Mouse (Mus musculus) MEL (cell line): ENCODE results near the gene Med14. TPM values are rescaled to one million over a fixed set of nuclear protein-coding genes. Genes with fewer than 3 reads are reported as not detected.

Experiments used
- DNase-seq: peaks from one replicate; pipeline ENCODE4 v3.0.0; 2011; ENCODE audit warnings: low read depth, low spot score
- H3K27ac ChIP-seq: 2 replicates; pipeline ENCODE4 v1.5.1; 2012; ENCODE audit warnings: low read depth, mild to moderate bottlenecking, control low read depth, low read length, moderate library complexity; ENCODE audit not compliant: control insufficient read depth
- H3K27me3 ChIP-seq, 2 experiments: fragments of 150-350 bp in 1 of 2; sonication (generic) in 1 of 2; 2 replicates each; pipeline ENCODE4 v1.6.1; 2012; ENCODE audit warnings: low read length in 2 of 2, mild to moderate bottlenecking in 2 of 2, improper control_type of control experiment in 1 of 2, moderate library complexity in 1 of 2; ENCODE audit not compliant: insufficient read depth in 2 of 2, control insufficient read depth in 1 of 2
- H3K36me3 ChIP-seq, 2 experiments: 2 replicates each; pipeline ENCODE4 v1.6.1; 2012 to 2014; ENCODE audit warnings: low read length in 2 of 2, improper control_type of control experiment in 1 of 2, inconsistent platforms in 1 of 2, mild to moderate bottlenecking in 1 of 2; ENCODE audit not compliant: insufficient read depth in 2 of 2, control insufficient read depth in 1 of 2
- H3K4me1 ChIP-seq, 2 experiments: fragments of 150-350 bp in 1 of 2; sonication (generic) in 1 of 2; 2 replicates each; pipeline ENCODE4 v1.6.1; 2012; ENCODE audit warnings: low read length in 2 of 2, improper control_type of control experiment in 1 of 2, mild to moderate bottlenecking in 1 of 2; ENCODE audit not compliant: insufficient read depth in 2 of 2, control insufficient read depth in 1 of 2
- H3K4me3 ChIP-seq, 2 experiments: fragments of 150-350 bp in 1 of 2; sonication (generic) in 1 of 2; 2 replicates each; pipeline ENCODE4 v1.5.1; 2012; ENCODE audit warnings: low read depth in 2 of 2, low read length in 2 of 2, mild to moderate bottlenecking in 2 of 2, moderate library complexity in 2 of 2, control low read depth in 1 of 2, improper control_type of control experiment in 1 of 2; ENCODE audit not compliant: control insufficient read depth in 1 of 2, insufficient read depth in 1 of 2
- H3K79me2 ChIP-seq: 2 replicates; pipeline ENCODE4 v1.6.1; 2012; ENCODE audit warnings: mild to moderate bottlenecking, low read length, moderate library complexity; ENCODE audit not compliant: control insufficient read depth, poor library complexity, insufficient read depth
- H3K9ac ChIP-seq: 2 replicates; pipeline ENCODE4 v1.6.1; 2012; ENCODE audit warnings: low read depth, mild to moderate bottlenecking, control low read depth, low read length, moderate library complexity; ENCODE audit not compliant: control insufficient read depth, poor library complexity, severe bottlenecking
- H3K9me3 ChIP-seq: fragments of 150-350 bp; sonication (generic); replicated peaks from 2 replicates; pipeline ENCODE4 v1.6.1; 2012; ENCODE audit warnings: mild to moderate bottlenecking, low read length, improper control_type of control experiment, moderate library complexity; ENCODE audit not compliant: insufficient read depth
- BHLHE40 ChIP-seq: IDR thresholded peaks from 2 replicates; pipeline ENCODE4 v1.6.1; 2012; ENCODE audit warnings: low read depth, mild to moderate bottlenecking, inconsistent platforms, low read length, improper control_type of control experiment, borderline replicate concordance
- CHD1 ChIP-seq: IDR thresholded peaks from 2 replicates; pipeline ENCODE4 v1.6.1; 2012; ENCODE audit warnings: low read depth, mild to moderate bottlenecking, inconsistent platforms, low read length, improper control_type of control experiment
- CHD2 ChIP-seq: IDR thresholded peaks from 2 replicates; pipeline ENCODE4 v1.6.1; 2011; ENCODE audit warnings: low read length, improper control_type of control experiment
- CTCF ChIP-seq, 3 experiments: IDR thresholded peaks in 2 of 3; conservative IDR thresholded peaks in 1 of 3; 2 replicates each; pipeline ENCODE4 v1.5.1; 2011 to 2012; ENCODE audit warnings: low read length in 3 of 3, low read depth in 2 of 3, mild to moderate bottlenecking in 2 of 3, improper control_type of control experiment in 1 of 3, inconsistent platforms in 1 of 3, mixed read lengths in 1 of 3, moderate library complexity in 1 of 3; ENCODE audit not compliant: control insufficient read depth in 1 of 3, insufficient read depth in 1 of 3, poor library complexity in 1 of 3, severe bottlenecking in 1 of 3
- E2F4 ChIP-seq: IDR thresholded peaks from 2 replicates; pipeline ENCODE4 v1.6.1; 2011; ENCODE audit warnings: low read depth, low read length, improper control_type of control experiment, borderline replicate concordance
- ELF1 ChIP-seq: IDR thresholded peaks from 2 replicates; pipeline ENCODE4 v1.6.1; 2014; ENCODE audit warnings: low read depth, mild to moderate bottlenecking, inconsistent platforms, low read length, improper control_type of control experiment, moderate library complexity
- EP300 ChIP-seq, 2 experiments: IDR thresholded peaks; 2 replicates each; pipeline ENCODE4 v1.6.1; 2011; ENCODE audit warnings: improper control_type of control experiment in 2 of 2, low read length in 2 of 2, low read depth in 1 of 2, mild to moderate bottlenecking in 1 of 2
- ETS1 ChIP-seq: IDR thresholded peaks from 2 replicates; pipeline ENCODE4 v1.6.1; 2012; ENCODE audit warnings: low read depth, mild to moderate bottlenecking, inconsistent platforms, low read length, improper control_type of control experiment, moderate library complexity
- GABPA ChIP-seq: IDR thresholded peaks from 2 replicates; pipeline ENCODE4 v1.6.1; 2012; ENCODE audit warnings: low read depth, mild to moderate bottlenecking, inconsistent platforms, low read length, improper control_type of control experiment, moderate library complexity
- GATA1 ChIP-seq: IDR thresholded peaks from 2 replicates; pipeline ENCODE4 v1.6.1; 2011; ENCODE audit warnings: low read depth, low read length, improper control_type of control experiment
- HCFC1 ChIP-seq: IDR thresholded peaks from 2 replicates; pipeline ENCODE4 v1.6.1; 2012; ENCODE audit warnings: low read depth, mild to moderate bottlenecking, inconsistent platforms, low read length, improper control_type of control experiment, moderate library complexity
- JUND ChIP-seq: IDR thresholded peaks from 2 replicates; pipeline ENCODE4 v1.6.1; 2011; ENCODE audit warnings: low read depth, mild to moderate bottlenecking, improper control_type of control experiment, low read length
- KAT2A ChIP-seq: conservative IDR thresholded peaks from 2 replicates; pipeline ENCODE4 v1.6.1; 2012; ENCODE audit warnings: low read depth, low read length, improper control_type of control experiment, inconsistent platforms
- MAFK ChIP-seq: IDR thresholded peaks from 2 replicates; pipeline ENCODE4 v1.6.1; 2011; ENCODE audit warnings: low read depth, mild to moderate bottlenecking, low read length, improper control_type of control experiment, borderline replicate concordance
- MAZ ChIP-seq: IDR thresholded peaks from 2 replicates; pipeline ENCODE4 v1.6.1; 2012; ENCODE audit warnings: low read depth, mild to moderate bottlenecking, inconsistent platforms, low read length, improper control_type of control experiment
- MXI1 ChIP-seq: IDR thresholded peaks from 2 replicates; pipeline ENCODE4 v1.6.1; 2011; ENCODE audit warnings: mild to moderate bottlenecking, low read depth, low read length, improper control_type of control experiment
- MYB ChIP-seq: IDR thresholded peaks from 2 replicates; pipeline ENCODE4 v1.6.1; 2011; ENCODE audit warnings: mild to moderate bottlenecking, low read depth, low read length, improper control_type of control experiment
- MYC ChIP-seq: IDR thresholded peaks from 2 replicates; pipeline ENCODE4 v1.6.1; 2011; ENCODE audit warnings: low read depth, mild to moderate bottlenecking, low read length, improper control_type of control experiment, moderate library complexity
- NELFE ChIP-seq: IDR thresholded peaks from 2 replicates; pipeline ENCODE4 v1.6.1; 2011; ENCODE audit warnings: low read depth, low read length, improper control_type of control experiment
- NRF1 ChIP-seq: IDR thresholded peaks from 2 replicates; pipeline ENCODE4 v1.6.1; 2014; ENCODE audit warnings: low read depth, mild to moderate bottlenecking, inconsistent platforms, low read length, improper control_type of control experiment, moderate library complexity; ENCODE audit not compliant: poor library complexity, insufficient read depth, severe bottlenecking
- POLR2A ChIP-seq, 2 experiments: IDR thresholded peaks; 2 replicates each; pipeline ENCODE4 v1.6.1; 2011 to 2012; ENCODE audit warnings: low read length in 2 of 2, mild to moderate bottlenecking in 2 of 2, control low read depth in 1 of 2, improper control_type of control experiment in 1 of 2, low read depth in 1 of 2, moderate library complexity in 1 of 2; ENCODE audit not compliant: control insufficient read depth in 1 of 2, insufficient read depth in 1 of 2, poor library complexity in 1 of 2
- POLR2AphosphoS2 ChIP-seq: IDR thresholded peaks from 2 replicates; pipeline ENCODE4 v1.6.1; 2011; ENCODE audit warnings: low read length, improper control_type of control experiment
- POLR2AphosphoS5 ChIP-seq: IDR thresholded peaks from 2 replicates; pipeline ENCODE4 v1.6.1; 2012; ENCODE audit warnings: low read depth, borderline replicate concordance, mild to moderate bottlenecking, inconsistent platforms, low read length, moderate library complexity, mixed read lengths
- RAD21 ChIP-seq: IDR thresholded peaks from 2 replicates; pipeline ENCODE4 v1.6.1; 2011; ENCODE audit warnings: mild to moderate bottlenecking, low read depth, low read length, improper control_type of control experiment
- RCOR1 ChIP-seq: IDR thresholded peaks from 2 replicates; pipeline ENCODE4 v1.6.1; 2012; ENCODE audit warnings: low read depth, mild to moderate bottlenecking, inconsistent platforms, low read length, improper control_type of control experiment
- SIN3A ChIP-seq: IDR thresholded peaks from 2 replicates; pipeline ENCODE4 v1.6.1; 2012; ENCODE audit warnings: low read length, improper control_type of control experiment, inconsistent platforms
- SMC3 ChIP-seq: IDR thresholded peaks from 2 replicates; pipeline ENCODE4 v1.6.1; 2011; ENCODE audit warnings: low read depth, low read length, improper control_type of control experiment
- TAL1 ChIP-seq: IDR thresholded peaks from 2 replicates; pipeline ENCODE4 v1.6.1; 2012; ENCODE audit warnings: mild to moderate bottlenecking, inconsistent platforms, low read length, moderate library complexity, mixed read lengths
- TBP ChIP-seq: IDR thresholded peaks from 2 replicates; pipeline ENCODE4 v1.8.0; 2011; ENCODE audit warnings: low read depth, low read length, improper control_type of control experiment
- TCF12 ChIP-seq: IDR thresholded peaks from 2 replicates; pipeline ENCODE4 v1.6.1; 2014; ENCODE audit warnings: low read depth, mild to moderate bottlenecking, inconsistent platforms, low read length, improper control_type of control experiment, moderate library complexity
- UBTF ChIP-seq: IDR thresholded peaks from 2 replicates; pipeline ENCODE4 v1.6.1; 2012; ENCODE audit warnings: low read depth, mild to moderate bottlenecking, inconsistent platforms, low read length, improper control_type of control experiment, moderate library complexity, borderline replicate concordance; ENCODE audit not compliant: insufficient read depth
- USF1 ChIP-seq: IDR thresholded peaks from 2 replicates; pipeline ENCODE4 v1.6.1; 2014; ENCODE audit warnings: low read depth, mild to moderate bottlenecking, inconsistent platforms, low read length, improper control_type of control experiment, moderate library complexity
- USF2 ChIP-seq, 2 experiments: IDR thresholded peaks; 2 replicates each; pipeline ENCODE4 v1.6.1; 2011 to 2012; ENCODE audit warnings: improper control_type of control experiment in 2 of 2, low read length in 2 of 2, borderline replicate concordance in 1 of 2, inconsistent platforms in 1 of 2, low read depth in 1 of 2, mild to moderate bottlenecking in 1 of 2; ENCODE audit not compliant: insufficient read depth in 1 of 2
- ZC3H11A ChIP-seq: IDR thresholded peaks from 2 replicates; pipeline ENCODE4 v1.6.1; 2012; ENCODE audit warnings: low read depth, mild to moderate bottlenecking, inconsistent platforms, low read length, improper control_type of control experiment
- ZKSCAN1 ChIP-seq: IDR thresholded peaks from 2 replicates; pipeline ENCODE4 v1.6.1; 2012; ENCODE audit warnings: low read depth, mild to moderate bottlenecking, inconsistent platforms, low read length, improper control_type of control experiment, moderate library complexity
- ZMIZ1 ChIP-seq: IDR thresholded peaks from 2 replicates; pipeline ENCODE4 v1.6.1; 2012; ENCODE audit warnings: low read depth, mild to moderate bottlenecking, inconsistent platforms, low read length, improper control_type of control experiment, moderate library complexity
- polyA plus RNA-seq, 2 experiments: library from polyadenylated mRNA; stranded (reverse) in 1 of 2; unstranded in 1 of 2; fragments of >175 nt in 1 of 2; fragments of >200 nt in 1 of 2; gene quantifications; 2 replicates each; pipeline versions ENCODE4 v1.2.1 to v1.2.4; 2012; ENCODE audit warnings: low replicate concordance in 2 of 2, low read depth in 1 of 2; ENCODE audit not compliant: insufficient read length in 2 of 2, insufficient read depth in 1 of 2, missing spikeins in 1 of 2
- total RNA-seq: library from RNA; depleted of rRNA; stranded (reverse); fragments of 300-350 nt; gene quantifications from 2 replicates; pipeline ENCODE4 v1.2.3, GENCODE M21; 2012

Med14 gene
- total and polyA plus RNA-seq, 3 experiments, result 34.6 to 77.9 (median 53.3) TPM

GRCm38 (mm10) chrX:12762334-12763126 is 657 bp upstream of the Med14 start:
- Histone ChIP-seq H3K27me3 (no peaks in the 10 kb centered on the region), H3K79me2 (peaks cover 46% of the 10 kb centered on the region), H3K4me1 (peaks cover 5 to 19% of the 10 kb centered on the region in 2 experiments), H3K27ac (peak overlapping the region; percentile 98), H3K9me3 (no peaks in the 10 kb centered on the region), H3K36me3 (peaks cover 0 to 39% of the 10 kb centered on the region in 2 experiments; a peak in 2 of 4 replicates), H3K9ac (peak overlapping the region; percentile 97), H3K4me3 (peak overlapping the region; percentile 64 to 71)
- peak; percentile 77 for DNase-seq
- TF ChIP-seq USF2 (IDR thresholded peaks at IDR 0.05; ENCODE audit: borderline replicate concordance in 1 of 2, insufficient read depth in 1 of 2, low read depth in 1 of 2, low read length in 2 of 2) (no peak), POLR2AphosphoS2 (no peak; the same call in 1 of the 2 replicates), RCOR1 (0 out of 2 replicates have a peak, but pooled peaks have one; percentile 30), BHLHE40 (no peak), NRF1 (no peak), SMC3 (no peak), ZKSCAN1 (no peak), POLR2AphosphoS5 (no peak), MAFK (no peak), KAT2A (no peak), TBP (peak; percentile 63; the same call in 1 of the 2 replicates), HCFC1 (no peak), NELFE (peak; percentile 54; the same call in 1 of the 2 replicates), UBTF (no peak), MYC (no peak), GABPA (no peak), ZC3H11A (no peak), GATA1 (no peak), USF1 (no peak), CHD2 (no peak), ELF1 (no peak), JUND (no peak), CHD1 (no peak), RAD21 (no peak), ZMIZ1 (peak; percentile 100), ETS1 (peak; percentile 77), SIN3A (no peak), TAL1 (no peak), MXI1 (peak; percentile 52), MAZ (no peak), MYB (0 out of 2 replicates have a peak, but pooled peaks have one; percentile 23), TCF12 (no peak), EP300 (IDR thresholded peaks at IDR 0.05; ENCODE audit: low read depth in 1 of 2, low read length in 2 of 2) (no peak), E2F4 (no peak; the same call in 1 of the 2 replicates), CTCF (IDR thresholded peaks at IDR 0.05 in 2 of 3, conservative IDR thresholded peaks at IDR 0.05 in 1 of 3; ENCODE audit: control insufficient read depth in 1 of 3, insufficient read depth in 1 of 3, low read depth in 2 of 3, low read length in 3 of 3, poor library complexity in 1 of 3, severe bottlenecking in 1 of 3) (no peak), POLR2A (IDR thresholded peaks at IDR 0.05; ENCODE audit: control insufficient read depth in 1 of 2, insufficient read depth in 1 of 2, low read depth in 1 of 2, low read length in 2 of 2, poor library complexity in 1 of 2) (peak; percentile 0 to 62; a peak in 1 of 4 replicates)
